Comparison of ENCODE assay signal across 12 mouse cellular contexts in the genomic region with DNA sequence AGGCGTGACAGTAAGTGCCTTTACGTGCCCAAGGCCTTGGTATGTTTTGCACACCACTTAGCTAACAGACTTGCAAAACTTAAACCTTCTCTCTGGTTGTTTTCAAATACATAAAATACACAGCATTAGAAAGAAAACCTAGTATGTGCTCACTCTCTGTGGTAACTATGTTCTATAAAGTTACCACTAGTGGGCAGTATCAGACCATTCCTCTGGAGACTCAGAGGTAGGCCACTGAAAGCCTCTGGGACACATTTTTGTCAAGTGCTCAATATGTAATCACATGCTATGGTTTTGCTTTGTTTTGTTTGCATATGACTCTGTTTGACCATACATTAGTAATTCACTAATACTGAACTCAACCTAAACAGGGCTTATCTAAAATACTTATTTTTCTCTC. TPM values are rescaled to one million over a fixed set of nuclear protein-coding genes. Genes with fewer than 3 reads are reported as not detected.
DNase-seq lines count a peak whose midpoint lies in the region; ATAC-seq and TF ChIP-seq lines count a peak whose summit lies in the region.
"Had no signal": no experiment of that assay in that cellular context is flagged by ENCODE, and none has a peak within 500 bp of the region (broad histone marks: within the 10 kb centered on the region; RNA-seq: fewer than 3 reads in every experiment).

No protein-coding gene starts in this region.

- no peaks in the 10 kb centered on the region for H3K9me3 ChIP-seq in ES-E14 (ENCODE audit: control insufficient read depth, insufficient read depth, low read depth, low read length)
- H3K9me3 ChIP-seq: midbrain, embryonic 12.5 days had no signal

- no peak overlapping the region for H3K9ac ChIP-seq in ES-E14 (ENCODE audit: insufficient read depth, low read depth, low read length, poor library complexity, severe bottlenecking)
- H3K9ac ChIP-seq: midbrain, embryonic 12.5 days had no signal

- intact Hi-C loops in left cerebral cortex, adult 2 months (cut with DNase I), result loop anchor here (10.0 kb wide), 1 partner anchor 583 kb away; no protein-coding TSS in a partner anchor
- intact Hi-C loops in left cerebral cortex, postnatal 25 days (cut with DNase I), result no loop called here

- H3K4me1 ChIP-seq in ES-E14 (ENCODE audit: control insufficient read depth in 2 of 2, insufficient read depth in 2 of 2, low read length in 2 of 2, poor library complexity in 1 of 2), result peaks cover 0 to 3% of the 10 kb centered on the region in 2 experiments; a peak in 1 of 4 replicates

- peak; percentile 64 for TF ChIP-seq CTCF in left cerebral cortex, adult 2 months (IDR thresholded peaks at IDR 0.05)

- peak; percentile 35 for ATAC-seq in megakaryocyte progenitor cell, adult 5-6 weeks (replicated peaks; ENCODE audit: poor library complexity)

- no peak overlapping the region for H3K4me3 ChIP-seq in left cerebral cortex, adult 2 months
- H3K4me3 ChIP-seq in ES-E14 (ENCODE audit: insufficient read depth in 1 of 2, low read depth in 1 of 2, low read length in 2 of 2, poor library complexity in 1 of 2, severe bottlenecking in 1 of 2), result no peak overlapping the region
- H3K4me3 ChIP-seq: midbrain, embryonic 12.5 days had no signal

- no peak for DNase-seq in left cerebral cortex, adult 2 months (ENCODE audit: extremely low spot score in 1 of 2, low spot score in 2 of 2)
- no peak for DNase-seq in left cerebral cortex, postnatal 25 days (ENCODE audit: low spot score in 2 of 2)
- DNase-seq in ES-E14 (ENCODE audit: low read depth, low spot score), result peak; percentile 33
- DNase-seq in c-Kit-negative CD71-positive TER-119-positive erythroid progenitor cells, embryonic 14.5 days (ENCODE audit: low read depth, low spot score), result peak; percentile 50
- DNase-seq in urinary bladder, adult 18-20 months (ENCODE audit: low spot score in 2 of 2), result no peak
- DNase-seq in cerebellum, adult 9-10 months, result no peak
- DNase-seq in frontal cortex, postnatal 10 days (ENCODE audit: low spot score in 2 of 2), result no peak
- DNase-seq: adrenal gland, postnatal 36 days; layer of hippocampus, postnatal 36 days had no signal

- in situ Hi-C loops in ES-E14 (cut with MboI; ENCODE audit: low sequenced_read_pairs in 2 of 2, unreplicated experiment in 2 of 2), result loop anchor here (10.0 to 25.0 kb wide), 2 partner anchors 93 to 380 kb away; no protein-coding TSS in a partner anchor

- no peak overlapping the region for H3K27ac ChIP-seq in left cerebral cortex, adult 2 months
- no peak overlapping the region for H3K27ac ChIP-seq in ES-E14 (ENCODE audit: insufficient read depth, low read depth, low read length, poor library complexity, severe bottlenecking)
- H3K27ac ChIP-seq: midbrain, embryonic 12.5 days had no signal

- H3K36me3 ChIP-seq in ES-E14 (ENCODE audit: control insufficient read depth, insufficient read depth, low read length, poor library complexity, severe bottlenecking), result peaks cover 16% of the 10 kb centered on the region

TF ChIP-seq in ES-E14, 5 proteins besides CTCF, POLR2A, EP300 and RAD21:
- no peak for TF ChIP-seq CHD2 (IDR thresholded peaks at IDR 0.05; ENCODE audit: low read depth, low read length)
- peak; percentile 80; the same call in 1 of the 2 replicates for TF ChIP-seq ZC3H11A (IDR thresholded peaks at IDR 0.05; ENCODE audit: borderline replicate concordance, low read depth, low read length)

RNA-seq across cellular contexts. Expression of a gene that starts 2.2 kb away (rescaled TPM):
- total RNA-seq in left cerebral cortex, adult 2 months (2021), result 10 to 100 TPM; 49.7 to 62.1 TPM
- total RNA-seq in left cerebral cortex, postnatal 25 days (2021), result 10 to 100 TPM; 53.9 to 59.2 TPM
- total RNA-seq in ES-E14 (2012; rRNA removed), result 63.8 and 88.6 TPM in 2 replicates
- 127 and 129 TPM in 2 replicates for total RNA-seq in megakaryocyte progenitor cell, adult 5-6 weeks (2015)
- 68.9 and 94.4 TPM in 2 replicates for total RNA-seq in megakaryocyte progenitor cell, adult 5-6 weeks (2017)

RNA-seq across cellular contexts. Expression of a gene that starts 32.4 kb away (rescaled TPM):
- total RNA-seq in left cerebral cortex, adult 2 months (2021), result 1 to 10 TPM; 1.4 to 2.9 TPM
- total RNA-seq in left cerebral cortex, postnatal 25 days (2021), result 1 to 10 TPM; 1.7 to 3.4 TPM
- 16.9 and 22.5 TPM in 2 replicates for total RNA-seq in ES-E14 (2012; rRNA removed)
- total RNA-seq in megakaryocyte progenitor cell, adult 5-6 weeks (2015), result not detected in 2 replicates
- not detected in 2 replicates for total RNA-seq in megakaryocyte progenitor cell, adult 5-6 weeks (2017)
- total RNA-seq: hematopoietic stem cell, adult 5-6 weeks had no signal

RNA-seq across cellular contexts. Expression of a gene that starts 33.4 kb away (rescaled TPM):
- 10 to 100 TPM; 40.3 to 44.1 TPM for total RNA-seq in left cerebral cortex, adult 2 months (2021)
- total RNA-seq in left cerebral cortex, postnatal 25 days (2021), result 10 to 100 TPM; 36.3 to 39.0 TPM
- 0.79 and 1.3 TPM in 2 replicates for total RNA-seq in ES-E14 (2012; rRNA removed)
- total RNA-seq in megakaryocyte progenitor cell, adult 5-6 weeks (2015), result 0.51 and 1.4 TPM in 2 replicates
- total RNA-seq in megakaryocyte progenitor cell, adult 5-6 weeks (2017), result 1.3 and 1.8 TPM in 2 replicates

Comparison
In these comparisons a context has a peak if more than half of its experiments do, and no peak if none do; other contexts are left out.
1. DNase-seq: peak in ES-E14 (single experiment) and c-Kit-negative CD71-positive TER-119-positive erythroid progenitor cells, embryonic 14.5 days (single experiment); none in left cerebral cortex, adult 2 months (0 of 2), left cerebral cortex, postnatal 25 days (0 of 2), urinary bladder, adult 18-20 months (0 of 2), cerebellum, adult 9-10 months (single experiment) and frontal cortex, postnatal 10 days (0 of 2).
2. RNA of a gene that starts 33.4 kb away (total RNA-seq): 40.3 to 44.1 TPM in left cerebral cortex, adult 2 months and 36.3 to 39.0 TPM in left cerebral cortex, postnatal 25 days; 0.51 to 1.8 TPM in megakaryocyte progenitor cell, adult 5-6 weeks and 0.79 to 1.3 TPM in ES-E14; every median in the first group is over 10 times any median in the second.